Mouse (Mus musculus) cerebellum, adult (tissue): ENCODE data around the gene Olfr834.

Experiments used
- ATAC-seq: cut with Nextera tagmentation; 2 replicates; pipeline ENCODE4 v1.9.2; 2017; ENCODE audit warnings: mild to moderate bottlenecking, moderate library complexity, mixed read lengths; ENCODE audit not compliant: insufficient number of reproducible peaks, low FRiP score, low TSS enrichment

The Olfr834 gene

DNA sequence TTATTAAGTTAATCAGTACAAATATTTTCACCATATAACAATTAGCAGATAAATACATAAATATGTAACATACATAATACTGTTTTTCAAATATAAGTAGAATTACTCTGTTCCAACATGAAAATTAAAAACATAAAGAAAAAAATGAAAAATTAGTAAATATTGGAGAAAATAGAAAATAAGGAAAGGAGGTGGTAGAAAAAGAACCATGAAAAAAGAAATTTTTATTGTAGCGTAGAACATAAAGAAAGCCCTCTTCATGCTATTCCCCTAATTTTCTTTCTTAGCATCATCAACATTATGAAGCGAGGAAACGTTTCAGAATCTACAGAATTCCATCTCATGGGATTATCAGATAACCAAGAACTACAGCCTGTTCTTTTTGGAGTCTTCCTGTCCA lies at the start of gene Olfr834:
TSS of gene Olfr834 (plus strand) at position 301 of the 400 bp plus-strand sequence.
- ATAC-seq: no peak

DNA sequence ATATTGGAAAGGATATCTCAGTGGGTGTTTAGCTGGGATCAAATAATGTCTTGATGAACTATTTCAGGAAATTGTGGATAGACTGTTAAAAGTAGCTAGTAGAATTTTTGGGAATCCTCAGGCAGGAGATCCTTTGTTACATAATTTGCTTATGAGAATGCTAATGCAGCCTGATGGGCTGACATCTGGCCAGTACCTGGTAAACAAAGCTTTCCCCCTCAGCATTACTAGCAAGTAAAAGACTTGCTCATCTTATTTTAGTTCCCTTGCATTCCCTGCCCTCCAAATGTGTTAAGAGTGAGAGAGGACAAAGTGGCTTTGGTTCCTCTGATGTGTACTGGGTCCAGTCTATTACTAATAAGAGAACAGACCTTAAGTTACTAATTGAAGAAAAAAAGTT lies 25.8 kb upstream of the Olfr834 start:
- ATAC-seq: no peak

DNA sequence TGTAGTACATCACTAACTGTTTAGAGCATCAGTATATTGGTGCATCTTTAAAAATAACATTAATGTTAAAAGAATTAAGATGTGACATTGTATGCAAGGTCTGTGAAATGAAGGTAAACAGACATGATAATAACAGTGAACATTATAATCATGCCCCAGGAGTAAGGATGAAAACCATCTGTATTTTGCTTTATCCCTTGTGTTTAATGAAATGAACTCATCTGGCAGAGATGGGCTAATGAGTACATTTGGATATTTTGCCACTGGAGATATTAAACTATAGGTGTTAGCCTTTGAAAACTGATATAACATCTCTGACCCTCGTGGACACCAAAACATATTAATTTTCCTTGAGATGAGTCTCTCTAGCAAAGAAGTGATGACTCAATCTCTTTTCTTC lies 44.6 kb downstream of the Olfr834 start, which contains the start of gene Olfr835:
TSS of gene Olfr835 (plus strand) at position 301 of the 400 bp plus-strand sequence.
- ATAC-seq: no peak
